Mouse (Mus musculus) urinary bladder, adult 18-20 months (tissue): ENCODE results near the gene Tcf19.
A peak's percentile ranks its signal among the peaks of the same experiment; 100 is the strongest.

Experiments used
- DNase-seq, 2 experiments: peaks; one replicate each; pipeline ENCODE4 v3.0.0; 2022; ENCODE audit warnings: low spot score in 2 of 2, mixed read lengths in 2 of 2

The Tcf19 gene

DNA sequence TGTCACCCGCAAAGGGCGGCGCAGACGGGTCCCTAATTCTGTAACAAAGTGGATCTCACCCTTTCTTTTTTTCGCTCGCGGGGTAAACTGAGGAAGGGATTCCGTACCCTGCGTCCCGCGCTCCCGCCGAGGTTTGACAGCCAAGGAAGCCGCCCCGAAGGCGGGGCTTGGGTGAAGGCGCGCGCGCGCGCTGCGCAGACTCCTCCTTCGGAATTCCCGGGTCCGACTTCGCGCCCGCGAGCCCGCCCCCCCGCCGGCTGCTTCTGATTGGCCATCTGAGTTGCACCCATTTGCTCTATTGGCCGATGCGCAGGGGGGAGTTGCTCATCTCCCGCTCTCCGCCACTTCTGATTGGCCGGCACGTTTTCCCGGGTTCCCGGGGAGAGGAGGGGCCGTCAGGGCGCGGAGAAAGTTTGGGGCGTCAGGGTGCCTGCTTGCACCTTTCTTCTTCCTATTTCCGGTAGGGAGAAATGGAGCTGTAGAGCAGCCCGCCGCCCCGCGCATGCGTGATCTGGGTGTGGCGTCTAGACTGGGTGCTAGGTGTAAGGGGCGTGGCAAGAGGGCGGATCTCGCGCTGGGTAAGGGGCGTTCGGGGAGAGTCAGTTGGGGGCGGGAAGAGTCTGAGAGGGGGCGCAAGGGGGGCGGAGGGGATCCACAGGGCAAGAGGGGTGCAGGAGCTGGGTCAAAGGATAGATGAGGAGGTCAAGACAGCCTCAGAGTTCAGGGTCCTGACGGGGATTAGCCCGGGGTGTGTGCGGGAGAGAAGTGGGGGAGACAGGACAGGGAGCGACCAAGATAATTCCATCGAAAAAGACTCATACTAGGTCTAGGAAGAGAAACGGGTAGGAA lies at the start of gene Tcf19, which contains the start of gene Cchcr1:
TSS of gene Tcf19 (minus strand) at position 173 of the 849 bp plus-strand sequence.
TSS of gene Cchcr1 (plus strand) at position 449 of the 849 bp plus-strand sequence.
- peak; percentile 93 to 97 for DNase-seq

DNA sequence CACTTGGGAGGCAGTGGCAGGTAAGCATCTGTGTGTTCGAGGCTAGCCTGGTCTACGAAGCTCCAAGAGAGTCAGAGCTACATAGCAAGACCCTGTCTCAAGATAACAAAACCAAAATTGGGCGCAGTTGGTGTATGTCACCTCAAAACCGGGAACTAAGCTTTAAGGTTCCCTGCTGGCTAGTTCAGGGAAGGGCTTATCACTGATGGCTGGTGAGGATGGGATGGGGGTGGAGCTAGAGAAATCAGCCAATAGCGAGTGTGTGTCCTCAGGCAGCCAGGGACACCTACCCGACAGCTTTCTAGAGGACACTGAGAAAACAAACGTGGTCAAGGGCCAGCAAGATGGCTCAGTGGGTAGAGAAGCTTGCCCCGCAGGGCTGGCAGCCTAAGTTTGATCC lies 41.6 kb upstream of the Tcf19 start:
- DNase-seq, result no peak

DNA sequence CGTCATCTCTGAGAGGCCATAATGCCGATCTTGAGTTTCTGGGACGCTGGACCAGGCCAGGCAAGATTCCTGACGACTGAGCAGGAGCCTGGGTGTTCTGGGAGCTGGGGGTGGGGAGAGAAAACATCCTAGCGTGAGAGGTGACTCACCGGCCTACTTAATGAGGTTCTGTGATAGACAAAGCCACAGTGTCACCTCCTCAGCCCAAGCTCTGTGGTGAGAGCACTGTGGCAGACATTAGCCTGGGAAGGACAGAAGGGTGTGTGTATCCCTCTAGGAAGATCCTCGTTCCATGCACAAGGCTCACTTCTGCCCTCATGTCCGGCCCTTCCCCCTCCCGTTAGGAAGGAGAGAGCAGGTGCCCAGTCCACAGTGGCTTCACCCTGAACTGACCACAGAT lies 40.7 kb upstream of the Tcf19 start:
- DNase-seq, result peak; percentile 26 to 41

DNA sequence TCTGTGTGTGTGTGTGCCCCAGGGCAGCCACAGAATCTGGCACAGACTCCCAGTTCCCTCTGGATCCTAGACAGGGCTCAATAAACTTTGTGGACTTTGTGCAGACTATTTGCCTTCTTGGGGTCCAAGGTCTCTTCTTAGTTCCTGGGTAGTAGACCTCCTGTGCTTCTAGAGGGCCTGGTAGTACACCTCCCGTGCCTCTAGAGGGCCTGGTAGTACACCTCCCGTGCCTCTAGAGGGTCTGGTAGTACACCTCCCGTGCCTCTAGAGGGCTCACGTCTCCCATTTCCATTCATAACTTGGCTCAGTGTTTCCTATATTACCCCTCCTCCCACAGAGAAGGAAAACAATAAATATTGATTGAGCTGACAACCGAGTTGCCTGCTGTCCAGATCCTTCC lies 40.2 kb upstream of the Tcf19 start:
- DNase-seq, result peak in 1 of 2 experiments; percentile 32

DNA sequence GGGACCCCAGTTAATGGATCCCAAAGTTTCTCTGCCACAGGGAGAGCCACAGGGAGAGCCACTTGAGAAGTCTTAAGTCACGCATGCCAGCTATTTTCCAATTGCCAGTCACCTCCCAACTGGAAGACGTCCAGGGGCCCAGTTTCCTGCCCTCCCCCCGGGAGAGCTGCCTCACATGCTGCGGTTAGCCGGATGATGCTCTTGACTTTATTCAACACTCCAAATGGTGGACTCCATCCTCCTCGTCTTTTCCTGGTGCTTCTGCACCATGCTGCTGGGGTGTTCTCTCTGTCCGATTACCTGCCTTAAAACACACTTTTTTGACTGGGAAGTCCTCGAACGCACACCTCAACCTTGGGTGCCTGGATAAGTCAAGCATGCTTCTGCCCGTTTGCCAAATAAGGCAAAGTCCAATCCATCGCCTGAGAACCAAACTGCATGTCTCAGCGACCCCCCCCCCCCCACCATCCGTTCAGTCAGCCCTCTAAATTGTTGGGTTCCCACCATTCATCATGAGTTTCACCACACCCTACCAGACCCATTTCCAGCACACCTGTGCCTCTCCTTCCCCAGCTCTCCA lies 39.7 kb upstream of the Tcf19 start:
- no peak for DNase-seq

DNA sequence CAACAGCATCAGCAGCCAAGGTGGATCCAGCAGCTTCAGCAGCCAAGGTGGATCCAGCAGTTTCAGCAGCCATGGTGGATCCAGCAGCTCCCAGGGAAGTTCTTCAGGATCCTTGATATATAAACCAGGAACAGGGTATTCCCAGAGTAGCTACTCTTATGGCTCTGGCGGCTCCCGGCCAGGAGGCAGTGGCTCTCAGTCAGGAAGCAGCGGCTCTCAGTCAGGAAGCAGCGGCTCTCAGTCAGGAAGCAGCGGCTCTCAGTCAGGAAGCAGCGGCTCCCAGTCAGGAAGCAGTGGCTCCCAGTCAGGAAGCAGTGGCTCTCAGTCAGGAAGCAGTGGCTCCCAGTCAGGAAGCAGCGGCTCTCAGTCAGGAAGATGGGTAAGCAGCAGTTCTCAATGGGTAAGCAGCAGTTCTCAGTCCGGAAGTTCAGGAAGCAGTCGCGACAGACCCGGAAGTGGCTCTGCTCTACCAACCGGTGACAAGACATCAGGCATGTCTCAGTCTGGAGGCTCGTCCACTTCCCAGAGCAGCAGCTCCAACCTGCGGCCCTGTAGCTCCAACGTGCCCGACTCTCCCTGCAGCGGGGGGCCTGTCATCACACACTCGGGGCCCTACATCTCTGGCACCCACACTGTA lies 38.3 kb upstream of the Tcf19 start:
- DNase-seq, result no peak

DNA sequence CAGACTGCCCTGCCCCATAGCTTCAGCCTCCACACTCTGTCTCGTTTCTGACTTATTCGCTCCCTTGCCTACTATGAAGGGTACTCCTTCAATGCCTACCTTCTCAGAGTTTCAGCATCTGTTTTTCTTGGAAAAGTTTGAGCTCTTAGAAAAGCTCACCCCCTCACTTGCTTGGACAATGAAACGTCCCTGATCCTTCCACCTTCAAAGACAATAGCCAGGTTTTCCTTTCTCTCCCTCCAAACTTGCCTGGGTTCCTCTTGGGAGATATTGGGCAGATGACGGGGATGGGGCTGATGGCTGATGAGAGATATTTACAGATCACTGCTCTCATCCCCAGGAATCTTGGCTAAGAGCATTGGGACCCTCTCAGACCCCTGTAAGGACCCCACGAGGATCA lies 37.7 kb upstream of the Tcf19 start:
- no peak for DNase-seq

DNA sequence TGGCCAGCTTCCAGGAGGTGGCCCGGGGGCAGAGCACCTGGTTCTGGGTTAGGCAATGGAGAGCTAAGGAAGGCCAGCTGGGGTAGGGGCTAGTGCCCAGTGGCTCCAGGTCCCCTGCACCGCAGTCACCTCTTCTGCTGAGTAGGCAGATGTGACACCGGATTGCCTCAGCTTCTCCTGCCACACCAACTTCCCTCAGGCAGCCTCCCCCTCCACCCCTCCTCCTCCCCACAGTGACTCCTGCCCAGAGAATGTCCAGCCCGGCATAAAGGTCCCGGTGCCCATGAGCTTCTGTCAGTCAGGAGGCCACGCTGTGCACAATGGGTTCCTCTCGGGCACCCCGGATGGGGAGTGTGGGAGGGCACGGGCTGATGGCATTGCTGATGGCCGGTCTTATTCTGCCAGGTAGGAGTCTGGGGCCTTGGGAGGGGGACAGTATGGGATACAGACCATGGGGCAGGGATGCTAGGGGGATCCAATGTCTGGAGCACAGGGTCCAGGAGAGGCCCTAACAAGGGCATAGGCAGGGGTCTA lies 35.3 kb upstream of the Tcf19 start, which contains the start of gene Cdsn:
TSS of gene Cdsn (plus strand) at position 248 of the 534 bp plus-strand sequence.
- no peak for DNase-seq

DNA sequence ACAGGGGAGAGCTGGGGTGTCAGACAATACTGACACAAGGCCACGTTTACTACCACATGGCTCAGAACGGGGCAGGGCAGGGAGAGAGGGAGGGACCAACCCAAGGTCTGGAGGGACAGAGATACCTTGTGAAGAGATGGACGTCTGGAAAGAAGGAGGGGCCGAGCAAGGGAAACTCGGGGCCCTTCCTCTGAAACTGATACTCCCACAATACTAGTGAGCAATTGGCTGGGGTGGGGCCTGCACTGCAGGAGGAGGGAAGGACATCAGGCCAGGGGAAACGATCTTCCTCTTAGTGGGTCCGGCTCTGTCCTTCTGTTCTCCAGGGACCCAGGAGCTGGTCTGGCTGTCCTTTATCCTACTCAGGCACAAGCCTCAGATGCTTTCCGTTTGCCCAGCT lies 34.2 kb upstream of the Tcf19 start:
- no peak for DNase-seq

DNA sequence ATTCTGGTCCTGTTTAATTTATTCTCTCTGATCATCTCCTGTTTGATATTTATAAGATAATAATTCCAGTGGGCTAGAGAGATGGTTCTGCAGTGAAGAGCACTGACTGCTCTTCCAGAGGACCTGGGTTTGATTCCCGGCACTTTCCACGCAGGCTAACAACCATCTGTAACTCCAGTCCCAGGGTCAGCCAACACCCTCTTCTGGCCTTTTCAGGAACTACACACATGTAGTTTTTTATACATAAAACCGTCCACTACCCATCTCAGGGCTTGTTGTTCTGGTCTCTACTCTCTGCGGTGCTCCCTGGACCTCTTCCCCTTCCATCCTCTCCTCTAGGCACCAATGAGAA lies 33.5 kb upstream of the Tcf19 start:
- no peak for DNase-seq

DNA sequence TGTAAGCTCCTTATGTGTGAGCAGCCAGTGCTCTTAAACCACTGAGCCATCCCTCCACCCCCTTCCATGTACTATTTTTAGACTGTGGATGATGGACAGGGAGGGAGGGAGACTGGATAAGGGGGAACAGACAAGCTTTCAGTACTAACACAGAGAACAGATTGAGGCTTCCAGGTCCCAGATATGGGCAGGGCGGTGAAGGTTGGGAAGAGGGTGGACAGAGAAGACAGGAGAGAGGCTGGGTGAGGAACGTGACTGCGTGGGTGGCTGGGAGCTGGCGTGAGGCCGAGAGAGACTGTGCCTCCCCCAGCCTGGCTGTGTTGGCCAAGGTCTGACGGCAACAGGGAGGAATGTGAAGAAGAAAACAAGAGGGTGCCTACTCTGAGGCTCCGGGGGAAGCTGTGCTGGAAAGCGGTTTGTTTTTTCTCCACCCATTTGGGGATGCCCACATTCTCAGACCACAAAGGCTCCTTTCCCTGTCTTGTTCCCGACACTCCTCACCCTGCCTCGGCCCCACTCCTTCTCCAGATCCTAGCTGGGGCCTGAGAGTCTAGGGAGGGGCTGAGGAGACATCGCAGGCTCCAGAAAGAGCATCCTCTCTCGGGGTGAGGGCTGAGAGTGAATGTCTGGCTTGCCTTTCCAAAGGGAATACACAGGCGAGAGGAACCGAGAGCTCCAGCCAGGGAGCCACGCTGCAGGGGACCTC lies 33.0 kb upstream of the Tcf19 start:
- peak; percentile 28 to 86 for DNase-seq

DNA sequence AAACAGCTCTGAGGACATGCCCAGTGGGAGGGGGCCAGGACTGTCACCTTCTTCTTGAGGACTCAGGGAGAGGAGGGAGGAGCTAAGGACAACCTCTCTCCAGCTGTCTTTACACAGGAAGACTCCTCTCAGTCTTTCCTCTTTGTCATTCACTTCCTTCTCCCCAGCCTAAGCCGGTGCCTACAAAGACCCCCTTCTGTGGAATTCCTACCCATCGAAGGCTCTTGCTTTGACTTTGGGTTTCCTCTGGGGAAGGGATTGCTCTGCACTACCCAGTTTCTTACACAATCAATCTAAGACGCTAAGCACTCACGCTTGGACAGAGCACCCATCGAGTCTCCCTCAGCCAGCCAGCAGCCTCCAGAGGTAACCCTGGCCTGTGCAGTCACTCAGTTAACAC lies 32.0 kb upstream of the Tcf19 start:
- no peak for DNase-seq

DNA sequence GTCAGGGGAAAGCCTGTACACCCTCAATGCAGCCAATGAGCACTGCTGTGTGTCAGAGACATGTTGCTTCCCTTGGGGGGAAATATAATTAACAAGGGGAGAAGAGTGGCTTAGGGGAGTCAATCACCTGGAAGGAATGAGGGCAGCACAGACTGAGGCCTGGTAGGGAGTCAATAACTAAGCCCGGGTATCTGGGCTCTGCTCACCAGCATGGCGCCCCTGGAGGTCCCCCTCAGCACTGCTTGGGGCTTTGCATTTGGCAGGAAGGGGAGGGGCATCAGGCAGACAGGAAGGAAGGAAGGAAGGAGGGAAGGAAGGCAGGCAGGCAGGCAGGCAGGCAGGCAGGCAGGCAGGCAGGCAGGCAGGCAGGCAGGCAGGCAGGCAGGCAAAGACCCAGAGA lies 30.8 kb upstream of the Tcf19 start:
- no peak for DNase-seq

DNA sequence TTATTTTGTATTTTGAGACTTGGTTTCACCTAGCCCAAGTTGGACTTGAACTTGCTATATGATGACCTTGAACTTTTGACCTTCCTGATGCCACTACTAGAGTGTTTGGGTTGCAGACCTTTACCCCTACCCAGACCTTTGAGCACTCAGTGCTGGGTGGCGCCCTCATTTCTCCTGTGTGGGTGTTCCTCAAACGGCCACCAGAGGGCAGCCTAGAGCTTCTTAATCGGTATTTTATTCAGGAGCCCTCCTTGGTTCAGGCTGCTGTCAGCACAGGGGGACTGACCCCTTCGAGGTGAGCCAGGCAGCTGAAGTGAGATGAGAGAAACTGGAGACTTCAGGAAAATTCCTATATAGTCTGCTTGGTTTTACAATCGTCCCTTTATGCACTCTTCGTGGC lies 28.1 kb upstream of the Tcf19 start:
- peak; percentile 22 to 53 for DNase-seq

DNA sequence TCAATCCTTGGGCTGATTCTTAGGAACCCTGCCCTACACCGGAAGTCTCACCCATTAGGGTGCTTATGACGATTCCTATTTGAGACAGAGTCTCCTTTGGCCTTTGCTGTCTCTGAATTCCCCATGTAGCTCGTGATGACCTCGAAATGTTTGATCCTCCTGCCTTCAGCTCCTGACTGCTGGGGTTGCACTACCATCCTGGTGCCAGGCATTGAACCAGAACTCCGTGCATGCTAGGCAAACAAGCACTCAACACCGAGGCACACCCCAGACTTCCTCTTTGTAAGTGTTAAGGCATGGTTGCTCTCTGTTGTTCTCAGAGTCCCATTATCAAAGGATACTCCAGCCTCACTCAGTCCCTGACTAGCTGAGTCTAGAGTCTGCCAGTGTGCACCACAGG lies 27.4 kb upstream of the Tcf19 start:
- no peak for DNase-seq

DNA sequence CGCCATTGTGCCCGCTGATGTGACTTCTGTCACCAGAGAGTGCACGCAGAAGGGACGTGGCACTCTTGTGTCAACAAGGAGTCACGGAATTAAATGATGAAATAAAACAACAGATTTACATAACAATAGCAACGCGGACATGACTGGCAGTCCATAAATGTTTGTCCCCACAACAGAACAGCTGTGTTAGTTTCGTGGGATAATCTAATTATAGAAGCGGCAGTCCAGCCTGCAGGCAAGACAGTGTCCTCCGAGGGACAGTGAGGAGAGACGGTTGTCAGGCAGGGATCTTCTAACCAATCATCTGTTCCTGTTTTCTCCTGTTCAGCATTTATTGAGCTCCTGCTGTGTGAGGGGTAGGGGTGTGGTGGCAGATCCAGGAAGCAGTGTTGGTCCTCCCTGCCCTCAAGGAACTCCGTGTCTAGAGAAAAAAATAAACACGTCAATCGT lies 26.8 kb upstream of the Tcf19 start:
- DNase-seq, result no peak

DNA sequence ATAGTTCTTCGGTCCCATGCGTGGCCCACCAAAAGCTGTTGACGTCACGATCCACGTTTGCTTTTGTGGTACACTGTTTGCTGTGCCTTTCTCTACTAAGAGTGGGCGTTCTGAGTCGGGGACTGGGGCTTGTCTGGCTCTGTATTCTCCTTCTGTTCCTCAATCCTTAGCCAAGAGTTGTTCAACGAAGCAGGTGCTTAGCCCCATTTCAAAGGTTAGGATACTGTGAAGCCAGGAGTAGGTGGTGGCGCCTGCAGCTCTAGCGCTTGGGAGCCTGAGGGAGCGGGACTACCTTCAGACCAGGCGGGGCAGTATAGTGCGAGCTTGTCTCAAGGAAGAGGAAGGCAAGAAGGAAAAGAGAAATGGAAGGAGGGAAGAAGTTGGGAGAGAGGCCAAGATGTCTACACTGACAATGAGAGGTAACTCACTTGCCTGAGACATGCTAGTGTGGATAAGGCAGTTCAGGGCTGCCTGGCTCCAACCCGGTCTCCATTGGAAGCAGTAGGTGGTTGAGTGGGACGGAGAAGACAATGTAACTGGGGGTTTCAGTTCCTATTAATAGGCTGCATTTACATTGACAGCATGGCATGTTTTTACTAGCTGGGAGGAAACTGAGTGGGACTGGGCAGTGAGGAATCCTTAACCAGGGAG lies 26.3 kb upstream of the Tcf19 start:
- no peak for DNase-seq

DNA sequence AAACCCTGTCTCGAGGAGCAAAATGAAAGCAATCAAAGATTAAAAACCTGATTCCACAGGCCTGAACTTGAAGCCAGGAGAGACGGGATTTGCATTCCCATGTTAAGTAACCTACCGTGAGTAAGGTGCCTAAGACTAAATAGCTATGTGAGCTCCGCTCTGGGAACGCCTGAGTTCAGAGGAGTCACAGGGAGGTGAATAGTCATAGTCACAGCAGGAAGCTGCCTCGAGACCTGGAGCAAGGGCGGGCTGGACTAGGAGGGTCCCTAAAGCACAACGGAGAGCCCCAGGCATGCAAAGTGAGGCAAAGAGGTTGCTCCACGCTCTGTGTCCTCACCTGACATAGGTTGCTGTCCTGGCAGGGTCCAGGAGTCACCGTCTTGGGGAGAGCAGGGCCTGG lies 22.9 kb upstream of the Tcf19 start:
- no peak for DNase-seq

DNA sequence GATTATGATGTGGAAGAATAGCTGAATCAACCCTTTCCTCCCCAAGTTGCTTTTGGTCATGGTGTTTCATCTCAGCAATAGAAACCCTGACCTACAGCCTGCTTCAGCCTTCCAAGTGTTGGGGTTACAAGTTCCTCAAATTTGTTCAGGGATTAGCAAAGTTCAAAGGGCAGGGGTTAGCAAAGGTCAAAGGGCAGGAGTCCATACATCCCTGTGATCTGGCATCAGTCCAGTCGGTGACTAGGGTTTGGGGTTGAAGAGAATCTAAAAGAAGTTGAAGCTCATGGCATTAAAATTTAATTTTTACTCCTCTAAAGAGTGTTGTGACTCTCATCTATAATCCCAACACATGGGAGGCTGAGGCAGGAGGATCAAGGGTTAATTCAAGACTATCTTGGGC lies 21.9 kb upstream of the Tcf19 start:
- no peak for DNase-seq

DNA sequence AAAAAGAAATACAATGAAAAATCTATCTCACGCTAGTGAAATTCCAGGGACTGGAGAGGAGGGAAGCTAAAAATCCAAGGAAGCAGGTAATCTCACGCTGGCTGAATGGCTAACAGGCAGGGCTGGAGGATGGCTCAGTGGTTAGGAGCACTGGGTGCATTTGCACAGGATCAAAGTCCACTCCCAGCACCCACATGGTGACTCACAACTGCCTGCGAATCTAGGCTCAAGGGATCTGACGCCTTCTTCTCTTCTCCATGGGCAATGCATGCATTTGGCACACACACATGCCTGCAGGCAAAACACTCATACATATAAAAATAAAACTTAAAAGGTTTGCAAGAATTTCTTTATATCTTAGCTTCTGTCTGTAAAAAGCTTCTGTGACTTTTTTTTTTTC lies 20.8 kb upstream of the Tcf19 start:
- no peak for DNase-seq

DNA sequence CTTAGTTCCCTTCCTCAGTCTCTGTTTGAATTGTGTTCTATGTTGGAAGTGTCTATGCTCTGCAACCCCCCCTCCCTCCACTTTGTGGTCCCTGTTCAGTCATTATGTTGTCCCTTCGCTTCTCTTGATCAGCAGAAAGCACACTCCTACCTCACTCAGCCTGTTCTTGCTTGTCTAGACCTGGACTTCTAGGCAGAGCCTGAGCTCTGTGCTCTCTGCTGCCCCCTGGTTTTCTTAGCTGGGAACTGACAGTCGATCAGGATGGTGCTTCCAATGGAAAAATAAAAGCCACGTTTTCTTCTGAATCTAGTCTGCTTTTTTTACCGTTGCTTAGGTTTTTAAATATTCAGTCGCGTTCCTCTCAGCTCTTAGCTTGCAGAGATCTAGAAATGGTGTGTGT lies 17.7 kb upstream of the Tcf19 start:
- DNase-seq, result peak; percentile 40 to 66
